Mouse (Mus musculus) kidney, postnatal 25 days (tissue): ENCODE data around the gene Mavs.

Experiments
- DNase-seq, 2 experiments: peaks; one replicate each; pipeline ENCODE4 v3.0.0; 2021; ENCODE audit warnings: mixed read lengths in 2 of 2

Gene Mavs

DNA sequence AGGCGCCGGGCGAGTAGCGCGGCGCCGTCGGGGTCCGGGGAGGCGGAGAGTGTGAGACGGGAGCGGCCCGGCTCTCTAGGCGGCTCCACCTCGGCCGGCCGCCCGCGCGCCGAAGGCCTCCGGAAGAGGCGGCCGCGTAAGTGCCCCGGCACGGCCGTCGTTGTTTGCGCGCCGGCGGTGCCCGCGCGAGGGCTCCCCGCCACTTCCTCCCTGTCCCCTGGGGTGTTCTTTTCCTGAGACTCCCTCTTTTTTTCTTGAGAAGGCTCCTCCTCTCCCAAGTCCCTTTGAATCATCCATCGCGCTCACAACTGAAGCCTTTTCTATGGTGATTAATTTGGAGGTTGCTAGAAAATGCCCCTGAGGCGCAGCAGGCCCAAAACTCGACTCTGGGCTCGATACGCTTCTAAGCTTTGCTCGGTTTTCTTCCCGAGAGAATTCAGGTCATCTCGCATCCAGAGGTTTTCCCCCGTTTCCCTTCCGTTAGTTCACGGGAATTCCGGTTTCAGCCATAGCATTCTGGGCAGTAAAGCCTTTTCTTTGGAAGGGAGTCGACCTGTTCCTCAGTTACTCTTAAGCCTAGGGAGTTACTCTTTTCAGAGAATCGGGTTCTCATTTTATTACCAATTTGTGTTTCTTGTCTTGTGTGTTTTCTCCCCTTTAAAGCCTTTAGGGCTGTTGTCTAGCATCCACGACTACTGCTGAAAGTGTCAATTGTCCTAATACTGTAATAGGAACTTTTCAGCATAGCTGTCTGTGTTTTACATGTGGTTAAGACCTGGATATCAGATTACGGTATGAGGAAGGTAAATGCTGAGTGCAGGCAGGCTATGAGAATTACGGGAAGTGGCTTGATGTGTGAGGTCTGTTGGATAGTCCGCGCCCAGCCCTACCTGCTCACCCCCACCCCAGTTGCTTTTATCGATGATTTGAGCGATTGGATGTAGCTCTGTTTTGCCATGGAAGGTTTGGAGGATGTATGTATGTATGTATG lies 29.1 kb downstream of the Mavs start:
- DNase-seq = no peak

DNA sequence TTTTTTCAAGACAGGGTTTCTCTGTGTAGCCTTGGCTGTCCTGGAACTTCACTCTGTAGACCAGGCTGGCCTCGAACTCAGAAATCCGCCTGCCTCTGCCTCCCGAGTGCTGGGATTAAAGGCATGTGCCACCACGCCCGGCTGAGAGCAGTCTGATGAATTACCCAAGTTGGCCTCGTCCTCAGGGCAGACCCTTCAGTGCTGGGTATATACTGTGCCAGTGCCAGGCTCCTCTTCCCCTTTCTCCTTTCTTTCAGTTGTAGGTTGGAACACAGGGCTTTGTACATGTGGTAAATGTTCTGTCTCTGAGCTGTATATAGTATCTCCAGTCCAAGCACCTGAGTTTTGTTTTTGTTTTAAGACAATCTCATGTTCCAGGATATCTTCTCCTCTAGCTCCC lies 30.2 kb downstream of the Mavs start:
- DNase-seq = no peak

DNA sequence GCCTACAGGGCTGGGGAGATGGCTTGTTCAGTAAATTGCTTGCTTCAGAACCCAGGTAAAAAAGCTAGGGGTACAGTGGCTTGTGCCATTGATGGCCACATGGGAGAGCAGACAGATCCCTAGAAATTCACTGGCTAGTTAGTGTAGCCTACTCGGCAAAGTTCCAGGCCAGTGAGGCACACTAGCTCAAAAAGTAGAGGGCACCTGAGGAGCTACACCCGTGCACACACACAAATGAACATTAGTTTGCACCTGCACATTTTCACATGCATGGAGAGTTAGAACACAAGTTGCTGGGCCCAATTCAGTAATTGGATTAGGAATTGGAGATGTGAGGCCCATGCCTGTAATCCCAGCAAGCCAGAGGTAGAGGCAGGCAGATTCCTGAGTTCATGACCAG lies 31.2 kb downstream of the Mavs start:
- DNase-seq = no peak

DNA sequence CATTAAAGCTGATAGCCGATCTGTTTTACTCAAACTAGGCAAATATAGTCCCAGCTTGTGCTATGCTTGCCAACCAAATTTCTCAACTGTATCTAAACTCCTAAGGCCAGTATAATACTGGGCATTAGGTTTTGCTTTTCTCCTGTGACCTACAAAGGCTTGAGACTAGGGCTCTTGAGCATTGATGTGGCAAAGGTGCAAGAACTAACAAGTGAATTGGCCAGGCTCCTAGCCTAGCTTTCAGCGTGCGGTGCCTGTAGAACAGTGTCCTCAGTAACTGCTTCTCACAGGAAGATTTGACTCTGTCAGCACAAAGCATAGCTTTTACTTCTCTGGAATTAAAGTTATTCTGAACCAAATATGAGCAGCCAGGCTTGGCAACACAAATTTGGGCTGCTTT lies 41.6 kb downstream of the Mavs start:
- no peak for DNase-seq

DNA sequence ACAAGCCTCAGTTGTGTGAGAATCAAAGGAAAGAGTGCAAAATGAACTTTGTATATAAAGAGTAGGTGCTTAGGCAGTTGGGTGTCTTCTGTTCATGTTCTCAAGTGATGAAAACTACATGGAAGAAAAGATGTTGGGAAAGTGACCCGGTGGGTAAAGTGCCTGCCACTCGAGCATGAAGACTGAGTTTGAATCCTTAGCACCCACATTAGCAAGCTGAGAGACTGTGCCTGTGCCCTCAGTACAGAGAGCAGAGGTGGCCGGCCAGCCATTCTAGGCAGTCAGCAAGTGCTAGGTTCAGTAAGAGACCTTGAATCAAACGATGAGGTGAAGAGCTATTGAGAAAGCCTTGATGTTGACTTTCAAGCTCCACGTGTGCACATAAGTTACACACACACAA lies 42.9 kb downstream of the Mavs start:
- DNase-seq = peak in 1 of 2 experiments; percentile 57

DNA sequence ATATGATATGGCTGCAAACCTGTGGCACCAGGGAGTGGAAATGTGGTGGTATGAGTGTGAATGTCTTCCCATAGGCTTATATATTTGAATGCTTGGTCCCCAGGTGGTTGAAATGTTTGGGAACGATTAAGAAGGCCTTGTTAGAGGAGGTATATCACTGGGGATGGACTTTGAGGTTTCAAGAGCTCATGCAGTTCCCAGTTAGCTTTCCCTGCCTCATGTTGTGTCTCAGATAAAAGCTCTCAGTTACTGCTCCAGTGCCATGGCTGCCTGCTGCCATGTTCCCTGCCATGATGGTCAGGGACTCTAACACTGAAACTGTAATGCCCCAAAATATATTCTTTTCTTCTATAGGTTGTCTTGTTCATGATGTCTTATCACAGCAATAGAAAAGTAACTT lies 47.7 kb downstream of the Mavs start:
- no peak for DNase-seq

DNA sequence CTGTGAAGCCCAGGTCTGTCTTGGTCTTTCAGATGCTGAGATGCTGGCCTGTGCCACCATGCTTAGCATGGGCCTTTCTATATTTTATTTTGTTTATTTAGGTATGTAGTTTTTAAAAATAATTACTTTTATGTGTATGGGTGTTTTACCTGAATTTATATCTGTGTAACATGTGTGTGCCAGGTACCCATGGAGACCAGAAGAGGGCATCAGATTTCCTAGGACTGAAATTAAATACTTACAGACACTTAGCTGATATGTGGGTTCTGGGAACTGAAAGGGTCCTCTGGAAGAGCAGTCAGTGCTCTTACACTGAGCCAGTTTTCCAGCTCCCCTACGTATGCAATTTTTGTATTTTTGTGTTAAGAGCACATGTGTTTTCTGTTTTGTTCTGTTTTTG lies 52.4 kb downstream of the Mavs start:
- DNase-seq = no peak

DNA sequence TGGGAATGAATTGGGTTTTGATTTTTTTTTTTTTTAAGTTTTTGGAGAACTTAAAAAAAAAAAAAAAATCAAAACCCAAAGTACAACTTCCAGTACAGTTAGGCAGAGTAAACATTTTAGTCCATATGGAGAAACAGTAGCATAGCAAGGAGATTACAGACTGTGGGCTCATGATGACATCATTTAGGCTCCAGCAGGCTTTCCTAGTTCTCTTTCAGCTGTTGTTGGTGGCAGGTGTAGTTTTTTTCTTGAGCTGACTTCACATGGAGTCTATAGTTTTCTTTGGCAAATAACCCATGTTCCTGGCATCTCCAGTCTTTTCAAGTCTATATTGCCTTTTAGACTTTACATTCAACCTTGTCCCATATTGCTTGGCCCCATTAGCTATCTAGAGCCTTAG lies 56.8 kb downstream of the Mavs start:
- DNase-seq = no peak

DNA sequence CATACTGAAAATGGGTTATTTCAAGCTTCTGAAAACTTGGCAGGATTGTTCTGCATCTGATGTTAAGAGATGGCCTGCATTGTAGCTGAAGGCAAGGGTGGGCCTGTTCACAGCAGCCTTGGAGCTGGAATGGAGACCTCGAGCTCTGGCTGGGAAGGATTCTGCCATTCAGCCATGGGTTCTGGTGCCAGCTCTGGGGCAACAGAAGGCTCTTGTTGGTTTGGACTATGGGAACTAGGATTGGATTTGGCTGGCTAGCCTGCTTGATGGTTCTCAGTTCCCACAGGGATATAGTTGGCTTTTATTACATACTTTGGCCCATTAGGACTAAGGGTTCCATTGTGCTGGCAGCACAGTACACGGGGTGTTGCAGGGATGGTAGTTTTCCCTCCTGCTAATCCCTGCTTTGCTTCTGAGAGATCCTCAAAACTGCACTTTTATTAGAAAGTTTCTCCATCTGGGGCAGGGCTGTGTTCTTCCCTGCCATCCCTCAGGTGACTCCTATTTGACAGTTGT lies 62.9 kb downstream of the Mavs start:
- DNase-seq = no peak
